Mouse (Mus musculus) heart, embryonic 11.5 days (tissue): ENCODE results near the gene Arhgef28. TPM values are rescaled to one million over a fixed set of nuclear protein-coding genes. Genes with fewer than 3 reads are reported as not detected.

Experiments used
- ATAC-seq: fragments of 200-750 bp; cut with Nextera tagmentation; replicated peaks from 2 replicates; pipeline ENCODE4 v1.8.0; 2017; ENCODE audit warnings: moderate library complexity; ENCODE audit not compliant: insufficient number of reproducible peaks, low FRiP score, low TSS enrichment
- H3K27ac ChIP-seq: fragments of 300-500 bp; sonication (generic); 2 replicates; pipeline ENCODE4 v1.5.1; 2014; ENCODE audit warnings: mild to moderate bottlenecking, low read depth, low read length
- H3K27me3 ChIP-seq: fragments of 300-500 bp; sonication (generic); 2 replicates; pipeline ENCODE4 v1.6.1; 2014; ENCODE audit warnings: mild to moderate bottlenecking, low read length, mixed read lengths; ENCODE audit not compliant: control insufficient read depth, insufficient read depth
- H3K36me3 ChIP-seq: fragments of 300-500 bp; sonication (generic); 2 replicates; pipeline ENCODE4 v1.6.1; 2014; ENCODE audit warnings: mild to moderate bottlenecking, low read length, moderate library complexity, mixed read lengths; ENCODE audit not compliant: control insufficient read depth, insufficient read depth
- H3K4me1 ChIP-seq: fragments of 300-500 bp; sonication (generic); 2 replicates; pipeline ENCODE4 v1.6.1; 2014; ENCODE audit warnings: low read length; ENCODE audit not compliant: control insufficient read depth, insufficient read depth
- H3K4me2 ChIP-seq: fragments of 300-500 bp; sonication (generic); 2 replicates; pipeline ENCODE4 v1.6.1; 2014; ENCODE audit warnings: mild to moderate bottlenecking, moderate library complexity
- H3K4me3 ChIP-seq: fragments of 300-500 bp; sonication (generic); 2 replicates; pipeline ENCODE4 v1.5.1; 2014; ENCODE audit warnings: low read depth, low read length
- H3K9ac ChIP-seq: fragments of 300-500 bp; sonication (generic); 2 replicates; pipeline ENCODE4 v1.6.1; 2014; ENCODE audit warnings: mild to moderate bottlenecking, low read depth, low read length, moderate library complexity
- H3K9me3 ChIP-seq: fragments of 300-500 bp; sonication (generic); replicated peaks from 2 replicates; pipeline ENCODE4 v1.6.1; 2016; ENCODE audit warnings: low read length; ENCODE audit not compliant: control insufficient read depth
- WGBS: fragments of 180-500 bp; shearing (Covaris S2); extraction: QIAGEN DNeasy Blood & Tissue Kit; methylation state at CpG from one replicate; pipeline ENCODE4 v1.1.7; 2014; ENCODE audit not compliant: insufficient replicate concordance; 5-methylcytosine and 5-hydroxymethylcytosine counted together
- polyA plus RNA-seq: library from polyadenylated mRNA; unstranded; fragments of >200 nt; fragmentation: Nextera tagmentation; extraction: Ambion mirVana; gene quantifications from 2 replicates; pipeline ENCODE4 v1.2.1, GENCODE M21; 2014

Gene Arhgef28
- polyA plus RNA-seq, 1 experiment from 2014 or later = 11.0 TPM

- Histone ChIP-seq H3K4me1 (peaks cover 7% of the 10 kb centered on the region; the same call in 1 of the 2 replicates), H3K9ac (no peak overlapping the region), H3K4me2 (no peak overlapping the region), H3K36me3 (no peaks in the 10 kb centered on the region), H3K27ac (no peak overlapping the region), H3K27me3 (no peaks in the 10 kb centered on the region), H3K4me3 (no peak overlapping the region), H3K9me3 (no peaks in the 10 kb centered on the region)
- 80% methylated on average over 6 of the region's 6 CpGs for WGBS
- no peak for ATAC-seq
Measured at GRCm38 (mm10) chr13:97986691-97987090, 219.5 kb downstream of the Arhgef28 start.

GRCm38 (mm10) chr13:97977104-97977503 lies 229.1 kb downstream of the Arhgef28 start:
- H3K9me3 ChIP-seq = no peaks in the 10 kb centered on the region
- H3K27ac ChIP-seq = no peak overlapping the region
- H3K4me2 ChIP-seq = no peak overlapping the region
- no peak overlapping the region for H3K9ac ChIP-seq
- ATAC-seq = no peak
- no peak overlapping the region for H3K4me3 ChIP-seq
- WGBS = 80% methylated on average over 9 of the region's 9 CpGs
- no peaks in the 10 kb centered on the region for H3K27me3 ChIP-seq
- H3K36me3 ChIP-seq = no peaks in the 10 kb centered on the region; the same call in 1 of the 2 replicates
- H3K4me1 ChIP-seq = 0 out of 2 replicates have a peak, but pooled peaks cover 3% of the 10 kb centered on the region

GRCm38 (mm10) chr13:97976642-97977041 lies 229.6 kb downstream of the Arhgef28 start:
- 65% methylated on average over 2 of the region's 2 CpGs for WGBS
- no peaks in the 10 kb centered on the region for H3K27me3 ChIP-seq
- 0 out of 2 replicates have a peak, but pooled peaks cover under 1% of the 10 kb centered on the region for H3K4me1 ChIP-seq
- H3K9ac ChIP-seq = no peak overlapping the region
- no peak overlapping the region for H3K4me2 ChIP-seq
- no peak for ATAC-seq
- no peaks in the 10 kb centered on the region for H3K9me3 ChIP-seq
- H3K4me3 ChIP-seq = no peak overlapping the region
- H3K27ac ChIP-seq = no peak overlapping the region
- H3K36me3 ChIP-seq = no peaks in the 10 kb centered on the region; the same call in 1 of the 2 replicates

- 74% methylated on average over 6 of the region's 6 CpGs for WGBS
- H3K4me1 ChIP-seq = no peaks in the 10 kb centered on the region
- ATAC-seq = no peak
Measured at GRCm38 (mm10) chr13:97974532-97975194, 231.6 kb downstream of the Arhgef28 start.

GRCm38 (mm10) chr13:97973915-97974314 lies 232.3 kb downstream of the Arhgef28 start:
- Histone ChIP-seq H3K4me2 (no peak overlapping the region), H3K9ac (no peak overlapping the region), H3K36me3 (no peaks in the 10 kb centered on the region; the same call in 1 of the 2 replicates), H3K4me3 (no peak overlapping the region), H3K9me3 (no peaks in the 10 kb centered on the region), H3K4me1 (no peaks in the 10 kb centered on the region), H3K27ac (no peak overlapping the region), H3K27me3 (no peaks in the 10 kb centered on the region)
- no peak for ATAC-seq
- WGBS = 81% methylated on average over 4 of the region's 4 CpGs

More at GRCm38 (mm10) chr13:97974532-97975194, 231.6 kb downstream of the Arhgef28 start:
- no peak overlapping the region for H3K4me3 ChIP-seq
- H3K27ac ChIP-seq = no peak overlapping the region
- H3K4me2 ChIP-seq = no peak overlapping the region
- no peak overlapping the region for H3K9ac ChIP-seq
- H3K27me3 ChIP-seq = no peaks in the 10 kb centered on the region
- H3K9me3 ChIP-seq = no peaks in the 10 kb centered on the region
- H3K36me3 ChIP-seq = no peaks in the 10 kb centered on the region; the same call in 1 of the 2 replicates

GRCm38 (mm10) chr13:97966077-97966476 lies 240.2 kb downstream of the Arhgef28 start:
- Histone ChIP-seq H3K4me3 (no peak overlapping the region), H3K27ac (no peak overlapping the region), H3K4me1 (no peaks in the 10 kb centered on the region), H3K9me3 (no peaks in the 10 kb centered on the region), H3K9ac (no peak overlapping the region), H3K36me3 (no peaks in the 10 kb centered on the region), H3K4me2 (no peak overlapping the region), H3K27me3 (no peaks in the 10 kb centered on the region)
- WGBS = 50% methylated on average over 5 of the region's 5 CpGs
- ATAC-seq = no peak

GRCm38 (mm10) chr13:97964892-97965424 lies 241.3 kb downstream of the Arhgef28 start:
- no peak overlapping the region for H3K4me3 ChIP-seq
- WGBS = 50% methylated on average over 9 of the region's 9 CpGs

GRCm38 (mm10) chr13:97960142-97960541 lies 246.1 kb downstream of the Arhgef28 start:
- H3K4me1 ChIP-seq = no peaks in the 10 kb centered on the region
- H3K36me3 ChIP-seq = no peaks in the 10 kb centered on the region
- H3K27ac ChIP-seq = no peak overlapping the region
- H3K4me2 ChIP-seq = no peak overlapping the region
- WGBS = 78% methylated on average over 4 of the region's 4 CpGs
- no peaks in the 10 kb centered on the region for H3K9me3 ChIP-seq
- H3K27me3 ChIP-seq = no peaks in the 10 kb centered on the region
- no peak overlapping the region for H3K4me3 ChIP-seq
- H3K9ac ChIP-seq = no peak overlapping the region
- ATAC-seq = no peak

More at GRCm38 (mm10) chr13:97964892-97965424, 241.3 kb downstream of the Arhgef28 start:
- Histone ChIP-seq H3K9ac (no peak overlapping the region), H3K36me3 (no peaks in the 10 kb centered on the region), H3K9me3 (no peaks in the 10 kb centered on the region), H3K4me1 (no peaks in the 10 kb centered on the region), H3K27ac (no peak overlapping the region), H3K4me2 (no peak overlapping the region), H3K27me3 (no peaks in the 10 kb centered on the region)
- ATAC-seq = no peak
